Mouse (Mus musculus) E14TG2a.4 (cell line): ENCODE measurements around the gene Gm1979.
"Not testable (repeated sequence)": the region's sequence is repeated elsewhere in the genome, so short reads cannot be mapped to it uniquely, and the experiment has no call there.

Experiments used
- CTCF ChIP-seq: conservative IDR thresholded peaks from 2 replicates; pipeline ENCODE4 v1.5.1; 2014; ENCODE audit warnings: low read length
- POU5F1 ChIP-seq: IDR thresholded peaks from 2 replicates; pipeline ENCODE4 v1.6.1; 2014; ENCODE audit warnings: low read length, borderline replicate concordance

GRCm38 (mm10) chr5:26022816-26023215 lies 18.2 kb upstream of the Gm1979 start, which contains the start of gene Gm5862:
- not testable (repeated sequence) for TF ChIP-seq CTCF, POU5F1
